Mouse (Mus musculus): Measurements from ENCODE around the gene Gm20388. TPM values are rescaled to one million over a fixed set of nuclear protein-coding genes. Genes with fewer than 3 reads are reported as not detected.

Gm20388 gene
- polyA plus RNA-seq, 1 experiment from 2014 or later: not detected

DNA sequence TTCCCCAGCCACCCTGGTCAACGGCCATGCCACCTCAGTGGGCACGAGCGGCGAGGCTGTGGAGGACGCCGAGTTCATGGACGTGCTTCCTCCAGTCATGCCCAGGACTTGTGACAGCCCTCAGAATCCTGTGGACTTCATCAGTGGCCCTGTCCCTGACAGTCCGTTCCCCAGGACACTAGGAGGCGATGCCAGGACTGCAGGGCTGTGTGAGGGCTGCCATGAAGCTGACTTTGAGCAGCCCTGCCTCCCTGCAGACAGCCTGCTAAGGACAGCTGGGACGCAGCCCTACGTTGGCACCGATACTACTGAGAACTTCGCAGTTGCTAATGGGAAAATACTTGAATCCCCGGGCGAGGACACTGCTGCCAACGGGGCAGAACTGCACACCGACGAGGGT, 30.8 kb downstream of the Gm20388 start:
- ATAC-seq: no peak
- no peak overlapping the region for H3K4me2 ChIP-seq
- H3K4me3 ChIP-seq: no peak overlapping the region
- H3K4me1 ChIP-seq: peaks cover 6% of the 10 kb centered on the region; the same call in 1 of the 2 replicates
- peaks cover 99% of the 10 kb centered on the region for H3K36me3 ChIP-seq
- no peaks in the 10 kb centered on the region for H3K9me3 ChIP-seq (replicated peaks)
- 94% methylated on average over 18 of the region's 18 CpGs for WGBS (ENCODE audit: insufficient replicate concordance)
- no peaks in the 10 kb centered on the region for H3K27me3 ChIP-seq (replicated peaks)
- H3K27ac ChIP-seq: no peak overlapping the region
- no peak overlapping the region for H3K9ac ChIP-seq

DNA sequence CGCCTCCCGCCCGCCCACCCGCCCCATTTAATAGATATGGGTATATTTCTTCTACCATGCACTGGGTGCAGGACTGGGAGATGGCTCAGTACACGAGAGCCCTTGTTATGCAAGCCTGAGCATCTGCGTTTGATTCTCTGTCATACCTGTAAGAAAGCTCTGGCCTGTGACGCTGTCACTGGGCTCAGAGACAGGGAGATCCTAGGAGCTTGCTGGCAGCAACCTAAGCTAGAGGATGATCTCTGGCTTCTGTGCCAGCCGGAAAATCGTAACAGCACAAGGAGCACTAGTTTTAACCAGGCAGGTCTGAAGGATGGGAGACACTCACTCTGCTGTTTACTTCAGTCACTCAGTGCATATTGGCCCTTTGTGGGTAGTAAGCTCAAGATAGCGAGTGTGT, 33.0 kb downstream of the Gm20388 start:
- H3K27ac ChIP-seq: no peak overlapping the region
- H3K4me2 ChIP-seq: no peak overlapping the region
- H3K36me3 ChIP-seq: peaks cover 100% of the 10 kb centered on the region
- no peak for ATAC-seq
- no peaks in the 10 kb centered on the region for H3K4me1 ChIP-seq
- H3K4me3 ChIP-seq: no peak overlapping the region
- WGBS (ENCODE audit: insufficient replicate concordance): 86% methylated on average over 10 of the region's 10 CpGs
- H3K9me3 ChIP-seq (replicated peaks): no peaks in the 10 kb centered on the region
- H3K27me3 ChIP-seq (replicated peaks): no peaks in the 10 kb centered on the region
- H3K9ac ChIP-seq: no peak overlapping the region

DNA sequence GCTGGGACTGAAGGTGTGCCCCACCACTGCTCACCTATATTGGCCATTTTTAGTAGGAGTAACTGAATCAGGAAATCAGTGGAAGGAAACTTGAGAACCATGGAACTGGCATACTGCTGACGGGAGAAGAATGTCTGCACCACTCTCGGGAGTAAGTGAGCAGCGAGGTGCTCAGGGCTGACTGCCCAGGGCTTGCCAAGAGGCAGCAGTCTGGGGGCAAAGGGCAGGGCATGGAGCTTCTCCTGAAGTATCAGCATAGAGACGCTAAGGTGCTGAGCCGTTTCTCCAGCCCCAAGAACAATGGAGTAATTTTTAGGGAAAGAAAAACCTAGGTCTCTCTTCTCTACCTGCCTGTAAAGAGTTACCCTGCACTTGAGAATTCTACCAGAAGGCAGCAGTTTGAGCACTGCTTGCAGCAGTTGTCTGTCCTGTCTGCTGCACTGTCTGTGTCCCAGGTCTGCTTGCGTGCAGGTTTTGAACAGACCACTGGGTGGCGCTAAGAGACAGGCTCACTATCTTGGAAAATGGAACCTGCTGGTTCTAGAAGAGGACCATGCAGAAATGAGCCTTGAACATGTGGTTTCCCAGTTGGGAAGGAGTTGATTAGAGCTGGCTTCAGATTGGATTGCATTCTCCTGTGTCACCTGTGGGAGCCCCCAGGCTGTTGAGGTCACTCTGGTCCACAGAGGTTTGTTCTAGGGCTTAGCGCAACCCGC, 33.6 kb downstream of the Gm20388 start:
- no peaks in the 10 kb centered on the region for H3K27me3 ChIP-seq (replicated peaks)
- no peak overlapping the region for H3K4me2 ChIP-seq
- H3K36me3 ChIP-seq: peaks cover 100% of the 10 kb centered on the region
- H3K9me3 ChIP-seq (replicated peaks): no peaks in the 10 kb centered on the region
- no peak overlapping the region for H3K27ac ChIP-seq
- H3K4me1 ChIP-seq: no peaks in the 10 kb centered on the region
- H3K4me3 ChIP-seq: no peak overlapping the region
- peak; percentile 57; the same call in 1 of the 2 replicates for ATAC-seq
- WGBS (ENCODE audit: insufficient replicate concordance): 69% methylated on average over 9 of the region's 9 CpGs
- H3K9ac ChIP-seq: no peak overlapping the region

DNA sequence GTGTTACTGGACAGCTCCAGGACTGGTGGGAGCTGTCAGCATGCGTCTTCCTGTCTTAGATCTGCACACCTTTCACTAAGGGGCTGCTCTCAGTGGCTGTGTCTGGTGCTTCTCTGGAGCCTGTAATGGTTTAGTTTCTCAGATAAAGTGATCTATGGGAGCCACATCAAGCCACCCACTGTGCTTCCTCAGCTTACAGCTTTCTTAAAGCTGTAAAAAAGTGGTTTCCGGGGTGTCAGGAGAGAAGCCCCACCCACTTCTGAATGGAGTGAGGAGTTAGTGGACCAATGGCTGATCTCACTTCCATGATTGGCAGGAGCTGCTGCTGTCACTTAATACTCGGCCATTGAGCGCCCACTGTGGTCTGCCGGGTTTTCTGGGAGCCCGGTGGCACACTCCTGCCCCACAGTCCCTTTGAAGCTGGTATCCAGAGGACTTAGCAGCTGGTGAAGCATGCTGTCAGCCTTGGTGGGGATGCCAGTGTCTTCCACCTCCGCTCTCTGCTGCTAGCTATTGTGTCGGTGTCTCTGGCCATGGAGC, 35.8 kb downstream of the Gm20388 start:
- H3K27ac ChIP-seq: no peak overlapping the region
- peaks cover 100% of the 10 kb centered on the region for H3K36me3 ChIP-seq
- no peak overlapping the region for H3K4me2 ChIP-seq
- no peaks in the 10 kb centered on the region for H3K9me3 ChIP-seq (replicated peaks)
- H3K27me3 ChIP-seq (replicated peaks): no peaks in the 10 kb centered on the region
- no peak for ATAC-seq
- H3K4me3 ChIP-seq: no peak overlapping the region
- no peak overlapping the region for H3K9ac ChIP-seq
- 83% methylated on average over 8 of the region's 8 CpGs for WGBS (ENCODE audit: insufficient replicate concordance)
- no peaks in the 10 kb centered on the region for H3K4me1 ChIP-seq

DNA sequence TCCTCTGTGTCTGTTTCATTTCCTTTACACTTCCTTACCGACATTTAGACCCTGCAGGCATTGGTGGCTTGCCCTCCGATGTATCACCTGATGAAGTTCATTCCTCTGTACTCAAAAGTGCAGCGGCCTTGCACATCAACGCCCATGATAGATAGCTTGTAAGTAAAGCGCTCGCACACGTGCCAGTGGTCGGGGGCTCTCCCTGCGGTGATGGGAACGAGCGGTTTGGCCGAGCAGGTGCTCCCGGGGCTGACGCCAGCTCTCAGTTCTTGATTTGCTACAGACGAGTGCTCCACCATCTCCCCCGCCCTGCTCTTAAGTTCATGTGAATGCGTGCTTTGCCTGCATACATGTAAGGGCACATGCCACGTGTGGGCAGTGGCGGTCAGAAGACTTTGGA, 37.0 kb downstream of the Gm20388 start:
- no peaks in the 10 kb centered on the region for H3K9me3 ChIP-seq (replicated peaks)
- no peaks in the 10 kb centered on the region for H3K27me3 ChIP-seq (replicated peaks)
- H3K4me1 ChIP-seq: no peaks in the 10 kb centered on the region
- 86% methylated on average over 19 of the region's 19 CpGs for WGBS (ENCODE audit: insufficient replicate concordance)
- H3K27ac ChIP-seq: no peak overlapping the region
- no peak overlapping the region for H3K9ac ChIP-seq
- no peak overlapping the region for H3K4me2 ChIP-seq
- no peak for ATAC-seq
- no peak overlapping the region for H3K4me3 ChIP-seq
- peaks cover 100% of the 10 kb centered on the region for H3K36me3 ChIP-seq

DNA sequence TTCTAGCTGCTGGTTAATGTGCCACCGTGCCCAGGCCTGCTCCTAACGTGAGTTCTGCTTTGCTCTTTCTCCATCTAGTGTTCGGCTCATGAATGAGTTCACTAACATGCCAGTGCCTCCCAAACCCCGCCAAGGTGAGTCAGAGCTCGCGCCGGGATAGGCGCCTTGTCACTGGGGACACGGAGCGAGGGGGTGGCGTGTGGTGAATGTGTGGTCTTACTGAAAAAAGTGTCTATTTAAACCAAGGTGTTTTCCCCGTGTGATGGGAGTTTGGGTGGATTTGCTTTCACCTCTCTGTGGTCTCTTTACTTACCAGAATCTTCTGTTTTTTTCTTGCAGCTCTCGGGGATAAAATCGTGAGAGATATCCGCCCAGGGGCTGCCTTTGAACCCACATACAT, 37.7 kb downstream of the Gm20388 start:
- no peak for ATAC-seq
- H3K9me3 ChIP-seq (replicated peaks): no peaks in the 10 kb centered on the region
- H3K9ac ChIP-seq: no peak overlapping the region
- no peak overlapping the region for H3K4me2 ChIP-seq
- no peak overlapping the region for H3K27ac ChIP-seq
- H3K27me3 ChIP-seq (replicated peaks): no peaks in the 10 kb centered on the region
- WGBS (ENCODE audit: insufficient replicate concordance): 89% methylated on average over 15 of the region's 15 CpGs
- H3K36me3 ChIP-seq: peaks cover 100% of the 10 kb centered on the region
- H3K4me1 ChIP-seq: no peaks in the 10 kb centered on the region
- H3K4me3 ChIP-seq: no peak overlapping the region

- 78% methylated on average over 7 of the region's 7 CpGs for WGBS (ENCODE audit: insufficient replicate concordance)
- H3K4me1 ChIP-seq: no peaks in the 10 kb centered on the region
- no peaks in the 10 kb centered on the region for H3K9me3 ChIP-seq (replicated peaks)
- H3K4me3 ChIP-seq: no peak overlapping the region
- no peak overlapping the region for H3K9ac ChIP-seq
- H3K36me3 ChIP-seq: peaks cover 100% of the 10 kb centered on the region
- H3K4me2 ChIP-seq: no peak overlapping the region
- no peaks in the 10 kb centered on the region for H3K27me3 ChIP-seq (replicated peaks)
- ATAC-seq: no peak
- no peak overlapping the region for H3K27ac ChIP-seq
Measured at GRCm38 (mm10) chr8:119952282-119952681, 41.6 kb downstream of the Gm20388 start.

DNA sequence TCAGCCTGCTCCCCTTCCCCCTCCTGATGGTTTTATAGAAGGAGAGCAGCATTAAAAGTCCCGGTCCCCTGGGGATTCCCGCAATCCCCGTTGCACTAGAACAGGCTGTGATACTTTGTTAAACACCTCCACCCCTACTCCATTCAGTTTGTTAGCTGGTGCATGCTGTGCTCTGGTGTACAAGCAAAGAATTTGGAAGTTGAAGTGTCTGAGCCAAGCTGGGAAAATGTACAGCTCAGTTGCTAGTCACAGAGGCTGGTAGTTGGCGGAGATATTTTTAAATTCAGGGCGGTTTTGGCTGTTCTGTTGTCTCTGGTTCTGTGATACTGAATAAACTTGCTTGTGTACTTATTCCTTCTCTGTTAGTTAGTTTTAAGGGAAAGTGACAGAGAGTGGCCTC, 42.1 kb downstream of the Gm20388 start:
- H3K27me3 ChIP-seq (replicated peaks): no peaks in the 10 kb centered on the region
- 92% methylated on average over 5 of the region's 5 CpGs for WGBS (ENCODE audit: insufficient replicate concordance)
- H3K27ac ChIP-seq: no peak overlapping the region
- no peak for ATAC-seq
- peaks cover 100% of the 10 kb centered on the region for H3K36me3 ChIP-seq
- no peaks in the 10 kb centered on the region for H3K4me1 ChIP-seq
- no peaks in the 10 kb centered on the region for H3K9me3 ChIP-seq (replicated peaks)
- H3K9ac ChIP-seq: no peak overlapping the region
- no peak overlapping the region for H3K4me3 ChIP-seq
- H3K4me2 ChIP-seq: no peak overlapping the region

DNA sequence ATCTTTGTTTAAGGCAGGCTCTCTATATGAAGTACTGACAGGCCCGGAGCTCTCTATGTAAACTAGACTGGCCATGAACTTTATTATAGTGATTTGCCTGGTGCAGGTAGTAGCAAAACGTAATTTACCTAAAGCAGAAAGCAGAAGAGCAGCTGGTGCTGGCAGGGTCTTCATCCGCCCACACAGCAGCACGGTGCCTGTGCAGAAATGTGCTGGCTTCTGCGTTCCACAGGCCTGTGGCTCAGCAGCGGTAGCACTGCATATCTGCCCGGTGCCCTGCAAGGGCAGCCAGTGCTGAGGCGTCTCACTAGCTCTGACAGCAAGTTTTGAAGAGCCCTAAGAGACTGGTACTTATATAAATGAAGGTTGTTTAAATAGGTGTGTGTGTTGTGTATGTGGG, 44.7 kb downstream of the Gm20388 start:
- Histone ChIP-seq H3K9ac (no peak overlapping the region), H3K4me1 (no peaks in the 10 kb centered on the region), H3K9me3 (replicated peaks) (no peaks in the 10 kb centered on the region), H3K4me3 (no peak overlapping the region), H3K27ac (no peak overlapping the region), H3K4me2 (no peak overlapping the region), H3K36me3 (peaks cover 86% of the 10 kb centered on the region), H3K27me3 (replicated peaks) (no peaks in the 10 kb centered on the region)
- 92% methylated on average over 8 of the region's 8 CpGs for WGBS (ENCODE audit: insufficient replicate concordance)
- ATAC-seq: no peak

DNA sequence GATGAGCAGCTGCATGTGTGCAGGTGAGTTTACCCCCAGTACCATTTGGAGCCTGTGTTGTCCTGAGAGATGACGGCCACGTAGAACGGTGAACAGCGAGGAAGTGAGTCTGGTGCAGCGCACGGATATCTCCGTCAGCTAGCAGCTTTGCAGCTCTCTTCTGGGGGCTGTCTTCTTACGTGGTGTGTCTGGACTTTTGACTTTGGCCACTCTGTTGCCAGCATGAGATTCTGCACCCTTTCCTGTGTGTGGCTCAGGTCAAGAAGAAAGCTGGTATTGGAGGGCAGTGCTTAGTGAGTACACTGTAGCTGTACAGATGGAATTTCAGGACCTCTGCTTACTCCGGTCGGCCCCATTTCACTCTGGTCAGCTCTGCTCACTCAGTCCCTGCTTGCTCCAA, 47.4 kb downstream of the Gm20388 start:
- Histone ChIP-seq H3K4me3 (no peak overlapping the region), H3K4me2 (no peak overlapping the region), H3K36me3 (peaks cover 58% of the 10 kb centered on the region), H3K27me3 (replicated peaks) (no peaks in the 10 kb centered on the region), H3K27ac (no peak overlapping the region), H3K9ac (no peak overlapping the region), H3K9me3 (replicated peaks) (no peaks in the 10 kb centered on the region), H3K4me1 (no peaks in the 10 kb centered on the region)
- WGBS (ENCODE audit: insufficient replicate concordance): 92% methylated on average over 10 of the region's 10 CpGs
- no peak for ATAC-seq

GRCm38 (mm10) chr8:119960531-119961104, 50.0 kb downstream of the Gm20388 start:
- Histone ChIP-seq H3K27ac (no peak overlapping the region), H3K27me3 (replicated peaks) (no peaks in the 10 kb centered on the region), H3K4me1 (no peaks in the 10 kb centered on the region), H3K4me3 (no peak overlapping the region), H3K4me2 (no peak overlapping the region), H3K36me3 (peaks cover 33% of the 10 kb centered on the region), H3K9ac (no peak overlapping the region; the same call in 1 of the 2 replicates), H3K9me3 (replicated peaks) (no peaks in the 10 kb centered on the region)
- 59% methylated on average over 5 of the region's 5 CpGs for WGBS (ENCODE audit: insufficient replicate concordance)
- ATAC-seq: no peak

DNA sequence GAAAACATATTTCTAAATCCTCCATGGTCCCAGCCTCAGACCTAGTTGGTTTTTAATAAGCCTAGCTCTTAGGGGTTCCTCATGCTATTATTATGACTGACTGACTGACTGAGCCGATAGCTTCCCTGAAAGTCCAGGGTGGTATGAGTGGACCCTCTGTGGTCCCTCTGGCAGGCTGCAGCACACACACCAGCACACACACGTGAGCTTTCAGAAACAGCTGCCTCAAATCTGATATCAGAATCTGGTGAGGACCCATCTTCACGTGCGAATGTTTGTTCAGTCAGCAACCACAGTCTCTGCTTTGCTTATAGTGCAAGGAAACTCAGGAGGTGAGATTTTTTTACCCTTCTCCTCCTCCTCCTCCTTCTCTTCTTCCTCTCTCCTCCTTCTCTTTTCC, 54.2 kb downstream of the Gm20388 start:
- Histone ChIP-seq H3K27me3 (replicated peaks) (no peaks in the 10 kb centered on the region), H3K9ac (no peak overlapping the region), H3K4me3 (no peak overlapping the region), H3K4me1 (no peaks in the 10 kb centered on the region), H3K36me3 (no peaks in the 10 kb centered on the region), H3K27ac (no peak overlapping the region), H3K9me3 (replicated peaks) (peaks cover 10% of the 10 kb centered on the region; the same call in 1 of the 2 replicates), H3K4me2 (no peak overlapping the region)
- ATAC-seq: no peak
- 59% methylated on average over 4 of the region's 4 CpGs for WGBS (ENCODE audit: insufficient replicate concordance)

Measured in liver, embryonic 12.5 days (tissue).